Mouse (Mus musculus) hindbrain, embryonic 16.5 days (tissue): Measurements from ENCODE around the gene Runx2. TPM values are rescaled to one million over a fixed set of nuclear protein-coding genes. Genes with fewer than 3 reads are reported as not detected.

Experiments
- polyA plus RNA-seq: library from polyadenylated mRNA; unstranded; fragments of >200 nt; fragmentation: Nextera tagmentation; extraction: Ambion mirVana; gene quantifications from 2 replicates; pipeline ENCODE4 v1.2.1, GENCODE M21; 2015

Runx2 gene
- polyA plus RNA-seq, 1 experiment from 2014 or later, result 0.31 TPM

Other genes starting within 250 kb of the Runx2 start
- 24.2 and 27.3 TPM in 2 replicates for gene Supt3, start 37.6 kb downstream of the Runx2 start, polyA plus RNA-seq